Mouse (Mus musculus) heart, embryonic 12.5 days (tissue): Measurements from ENCODE around the gene Tmem150a. TPM values are rescaled to one million over a fixed set of nuclear protein-coding genes. Genes with fewer than 3 reads are reported as not detected.

ENCODE experiments used
- ATAC-seq: fragments of 200-750 bp; cut with Nextera tagmentation; 2 replicates; pipeline ENCODE4 v1.8.0; 2017; ENCODE audit warnings: moderate TSS enrichment, moderate library complexity; ENCODE audit not compliant: insufficient number of reproducible peaks, low FRiP score
- H3K27ac ChIP-seq: fragments of 300-500 bp; sonication (generic); 2 replicates; pipeline ENCODE4 v1.5.1; 2016; ENCODE audit warnings: mild to moderate bottlenecking, moderate library complexity; ENCODE audit not compliant: poor library complexity, severe bottlenecking
- H3K27me3 ChIP-seq: fragments of 300-500 bp; sonication (generic); replicated peaks from 2 replicates; pipeline ENCODE4 v1.6.1; 2016; ENCODE audit warnings: mild to moderate bottlenecking, moderate library complexity
- H3K36me3 ChIP-seq: fragments of 300-500 bp; sonication (generic); 2 replicates; pipeline ENCODE4 v1.6.1; 2016; ENCODE audit warnings: mild to moderate bottlenecking, moderate library complexity
- H3K4me1 ChIP-seq: fragments of 300-500 bp; sonication (generic); replicated peaks from 2 replicates; pipeline ENCODE4 v1.6.1; 2016; ENCODE audit warnings: mild to moderate bottlenecking
- H3K4me2 ChIP-seq: fragments of 300-500 bp; sonication (generic); 2 replicates; pipeline ENCODE4 v1.6.1; 2016; ENCODE audit warnings: mild to moderate bottlenecking, moderate library complexity
- H3K4me3 ChIP-seq: fragments of 300-500 bp; sonication (generic); 2 replicates; pipeline ENCODE4 v1.5.1; 2016; ENCODE audit warnings: mild to moderate bottlenecking
- H3K9ac ChIP-seq: fragments of 300-500 bp; sonication (generic); 2 replicates; pipeline ENCODE4 v1.6.1; 2016; ENCODE audit warnings: mild to moderate bottlenecking, moderate library complexity
- H3K9me3 ChIP-seq: fragments of 300-500 bp; sonication (generic); replicated peaks from 2 replicates; pipeline ENCODE4 v1.6.1; 2016; ENCODE audit warnings: mild to moderate bottlenecking, moderate library complexity
- WGBS: fragments of 180-500 bp; shearing (Covaris S2); methylation state at CpG from one replicate; pipeline ENCODE4 v1.1.7; 2016; 5-methylcytosine and 5-hydroxymethylcytosine counted together
- polyA plus RNA-seq: library from polyadenylated mRNA; unstranded; fragments of >200 nt; fragmentation: Nextera tagmentation; extraction: Ambion mirVana; gene quantifications from 2 replicates; pipeline ENCODE4 v1.2.1, GENCODE M21; 2016

The Tmem150a gene
- polyA plus RNA-seq, 1 experiment from 2014 or later = 13.5 TPM

- Histone ChIP-seq H3K27ac (no peak overlapping the region), H3K9me3 (no peaks in the 10 kb centered on the region), H3K4me3 (no peak overlapping the region), H3K36me3 (peaks cover 83% of the 10 kb centered on the region), H3K4me2 (no peak overlapping the region), H3K4me1 (peaks cover 11% of the 10 kb centered on the region), H3K27me3 (no peaks in the 10 kb centered on the region), H3K9ac (no peak overlapping the region)
- 92% methylated on average over 4 of the region's 4 CpGs for WGBS
- ATAC-seq = no peak
These were observed 25.1 kb upstream of the Tmem150a start for GRCm38 (mm10) chr6:72330133-72330532.

- no peak overlapping the region for H3K4me2 ChIP-seq
- 0 out of 2 replicates have a peak, but pooled peaks have one; percentile 36 for ATAC-seq
- no peak overlapping the region for H3K4me3 ChIP-seq
- no peaks in the 10 kb centered on the region for H3K9me3 ChIP-seq
- H3K4me1 ChIP-seq = peaks cover 11% of the 10 kb centered on the region
- H3K9ac ChIP-seq = no peak overlapping the region
- peaks cover 86% of the 10 kb centered on the region for H3K36me3 ChIP-seq
- H3K27me3 ChIP-seq = no peaks in the 10 kb centered on the region
- WGBS = 52% methylated on average over 5 of the region's 5 CpGs
- peak overlapping the region; percentile 55; the same call in 1 of the 2 replicates for H3K27ac ChIP-seq
These were observed 22.1 kb upstream of the Tmem150a start for GRCm38 (mm10) chr6:72333111-72333510.

GRCm38 (mm10) chr6:72340481-72340880 is 14.8 kb upstream of the Tmem150a start:
- Histone ChIP-seq H3K9me3 (no peaks in the 10 kb centered on the region), H3K36me3 (peaks cover 62% of the 10 kb centered on the region), H3K4me3 (no peak overlapping the region), H3K27me3 (no peaks in the 10 kb centered on the region), H3K4me2 (no peak overlapping the region), H3K9ac (no peak overlapping the region), H3K4me1 (peaks cover 9% of the 10 kb centered on the region), H3K27ac (no peak overlapping the region)
- 76% methylated on average over 2 of the region's 2 CpGs for whole genome bisulfite sequencing
- ATAC-seq = no peak

- peak; percentile 41 for ATAC-seq
- Histone ChIP-seq H3K4me3 (peak overlapping the region; percentile 88), H3K4me1 (peaks cover 22% of the 10 kb centered on the region), H3K27ac (peak overlapping the region; percentile 73), H3K9ac (peak overlapping the region; percentile 93), H3K4me2 (peak overlapping the region; percentile 99), H3K9me3 (no peaks in the 10 kb centered on the region), H3K36me3 (peaks cover 34% of the 10 kb centered on the region), H3K27me3 (no peaks in the 10 kb centered on the region)
- under 1% methylated on average over 42 of the region's 42 CpGs for WGBS
These were observed 10.7 kb upstream of the Tmem150a start for GRCm38 (mm10) chr6:72344396-72345073.

GRCm38 (mm10) chr6:72345074-72345567 is 10.1 kb upstream of the Tmem150a start, which contains the start of gene Usp39:
Gene Usp39 (minus strand): TSS chr6:72345184.
- Histone ChIP-seq H3K9ac (peak within 1 kb of the TSS; percentile 93), H3K36me3 (peaks cover 35% of the 10 kb centered on the region), H3K27ac (peak within 1 kb of the TSS; percentile 73), H3K9me3 (no peaks in the 10 kb centered on the region), H3K4me3 (peak within 1 kb of the TSS; percentile 88), H3K4me2 (peak within 1 kb of the TSS; percentile 99), H3K27me3 (no peaks in the 10 kb centered on the region), H3K4me1 (peaks cover 22% of the 10 kb centered on the region)
- WGBS = under 1% methylated on average over 30 of the region's 30 CpGs
- peak; percentile 87 for ATAC-seq

- no peak overlapping the region; the same call in 1 of the 2 replicates for H3K9ac ChIP-seq
These were observed 9.6 kb upstream of the Tmem150a start for GRCm38 (mm10) chr6:72345633-72346032.

GRCm38 (mm10) chr6:72346261-72346660 is 9.0 kb upstream of the Tmem150a start:
- peaks cover 39% of the 10 kb centered on the region for H3K36me3 ChIP-seq
- no peaks in the 10 kb centered on the region for H3K27me3 ChIP-seq
- no peak overlapping the region for H3K9ac ChIP-seq
- H3K9me3 ChIP-seq = no peaks in the 10 kb centered on the region
- H3K4me2 ChIP-seq = no peak overlapping the region
- no peak overlapping the region for H3K27ac ChIP-seq
- 83% methylated on average over 4 of the region's 4 CpGs for WGBS
- H3K4me3 ChIP-seq = no peak overlapping the region
- no peak for ATAC-seq
- H3K4me1 ChIP-seq = peaks cover 28% of the 10 kb centered on the region

More at GRCm38 (mm10) chr6:72345633-72346032, 9.6 kb upstream of the Tmem150a start:
- 42% methylated on average over 6 of the region's 6 CpGs for WGBS
- Histone ChIP-seq H3K4me3 (peak overlapping the region; percentile 88; the same call in 1 of the 2 replicates), H3K4me2 (no peak overlapping the region), H3K4me1 (peaks cover 23% of the 10 kb centered on the region), H3K27ac (no peak overlapping the region), H3K9me3 (no peaks in the 10 kb centered on the region), H3K27me3 (no peaks in the 10 kb centered on the region), H3K36me3 (peaks cover 38% of the 10 kb centered on the region)
- no peak for ATAC-seq

- H3K36me3 ChIP-seq = peaks cover 31% of the 10 kb centered on the region
- H3K27ac ChIP-seq = peak within 1 kb of the TSS; percentile 92
- H3K4me3 ChIP-seq = peak within 1 kb of the TSS; percentile 88
- peak within 1 kb of the TSS; percentile 76 for H3K4me2 ChIP-seq
- H3K9me3 ChIP-seq = no peaks in the 10 kb centered on the region
- no peaks in the 10 kb centered on the region for H3K27me3 ChIP-seq
- peaks cover 35% of the 10 kb centered on the region for H3K4me1 ChIP-seq
- WGBS = under 1% methylated on average over 71 of the region's 72 CpGs
- ATAC-seq = peak; percentile 64
- H3K9ac ChIP-seq = peak within 1 kb of the TSS; percentile 90
These were observed 7.9 kb upstream of the Tmem150a start, which contains the start of gene 0610030E20Rik for GRCm38 (mm10) chr6:72347166-72347941. Gene 0610030E20Rik (plus strand): TSS chr6:72347317.

- H3K4me1 ChIP-seq = peaks cover 44% of the 10 kb centered on the region
- peak overlapping the region; percentile 90; the same call in 1 of the 2 replicates for H3K9ac ChIP-seq
- H3K9me3 ChIP-seq = no peaks in the 10 kb centered on the region
- H3K4me2 ChIP-seq = peak overlapping the region; percentile 76
- no peaks in the 10 kb centered on the region for H3K27me3 ChIP-seq
- no peak for ATAC-seq
- no peak overlapping the region for H3K27ac ChIP-seq
- peak overlapping the region; percentile 88 for H3K4me3 ChIP-seq
- peaks cover 27% of the 10 kb centered on the region for H3K36me3 ChIP-seq
- WGBS = 81% methylated on average over 10 of the region's 10 CpGs
These were observed 6.8 kb upstream of the Tmem150a start for GRCm38 (mm10) chr6:72348411-72348810.

GRCm38 (mm10) chr6:72350214-72350613 is 5.0 kb upstream of the Tmem150a start:
- Histone ChIP-seq H3K4me1 (peaks cover 49% of the 10 kb centered on the region), H3K9me3 (no peaks in the 10 kb centered on the region), H3K36me3 (peaks cover 27% of the 10 kb centered on the region), H3K4me2 (no peak overlapping the region), H3K9ac (no peak overlapping the region), H3K4me3 (no peak overlapping the region), H3K27ac (no peak overlapping the region), H3K27me3 (no peaks in the 10 kb centered on the region)
- 89% methylated on average over 2 of the region's 2 CpGs for WGBS
- no peak for ATAC-seq
